Mouse (Mus musculus): ENCODE measurements around the gene Tspan13.

Gene Tspan13

GRCm38 (mm10) chr12:35966768-35967141 is 75.5 kb downstream of the Tspan13 start:
- no peak for DNase-seq

- DNase-seq, result no peak
Measured at GRCm38 (mm10) chr12:35966098-35966767, 76.1 kb downstream of the Tspan13 start.
